Mouse (Mus musculus): Measurements from ENCODE around the gene Mindy3.

Gene Mindy3

GRCm38 (mm10) chr2:12301431-12302170 is 117.7 kb downstream of the Mindy3 start, which contains the start of gene Itga8:
Gene Itga8 (minus strand): TSS chr2:12301922.
- DNase-seq (ENCODE audit: low read depth, low spot score): peak; percentile 52

- no peak for DNase-seq (ENCODE audit: low read depth, low spot score)
These were observed 118.6 kb downstream of the Mindy3 start for GRCm38 (mm10) chr2:12300449-12301228.

- DNase-seq (ENCODE audit: low read depth, low spot score): no peak
These were observed 122.0 kb downstream of the Mindy3 start for GRCm38 (mm10) chr2:12297287-12297686.

All from skeletal muscle tissue, adult 2 months (tissue).